ENCODE assay signal across 8 mouse cellular contexts in genomic region chr5:100037965-100038713, GRCm38 (mm10). TPM values are rescaled to one million over a fixed set of nuclear protein-coding genes. Genes with fewer than 3 reads are reported as not detected.
DNase-seq lines count a peak whose midpoint lies in the region; ATAC-seq and TF ChIP-seq lines count a peak whose summit lies in the region.

No protein-coding gene starts in this region.

- DNase-seq in 3T3-L1 (ENCODE audit: low read depth, low spot score), result peak; percentile 79
- DNase-seq in embryonic facial prominence, embryonic 14.5 days (ENCODE audit: low spot score), result peak; percentile 90
- DNase-seq in heart, adult 9 months (ENCODE audit: low spot score in 2 of 2), result peak; percentile 79 to 86
- peak; percentile 85 for DNase-seq in midbrain, postnatal 0 days (ENCODE audit: low spot score)
- DNase-seq in spleen, postnatal 14 days (ENCODE audit: low spot score in 2 of 2), result peak; percentile 85 to 88

- TF ChIP-seq CTCF in bone marrow, adult 2 months (IDR thresholded peaks at IDR 0.05; ENCODE audit: control insufficient read depth, insufficient read depth, low read length), result no peak
- no peak for TF ChIP-seq CTCF in midbrain, postnatal 0 days (IDR thresholded peaks at IDR 0.05)

- WGBS in bone marrow, adult 2 months, result under 1% methylated on average over 43 of the region's 45 CpGs
- WGBS in embryonic facial prominence, embryonic 14.5 days, result 1% methylated on average over 39 of the region's 45 CpGs
- WGBS in kidney, embryonic 15.5 days, result under 1% methylated on average over 45 of the region's 45 CpGs
- WGBS in limb, embryonic 15.5 days, result 1% methylated on average over 44 of the region's 45 CpGs
- under 1% methylated on average over 29 of the region's 45 CpGs for WGBS in midbrain, postnatal 0 days

- H3K9ac ChIP-seq in embryonic facial prominence, embryonic 14.5 days (ENCODE audit: low read depth, low read length), result peak overlapping the region; percentile 99
- H3K9ac ChIP-seq in kidney, embryonic 15.5 days, result peak overlapping the region; percentile 100
- H3K9ac ChIP-seq in limb, embryonic 15.5 days, result peak overlapping the region; percentile 99
- H3K9ac ChIP-seq in midbrain, postnatal 0 days (replicated peaks; ENCODE audit: low read length, poor library complexity, severe bottlenecking), result peak overlapping the region; percentile 88

- H3K4me3 ChIP-seq in bone marrow, adult 2 months (replicated peaks; ENCODE audit: control insufficient read depth, low read depth, low read length), result peak overlapping the region; percentile 99
- H3K4me3 ChIP-seq in embryonic facial prominence, embryonic 14.5 days (ENCODE audit: low read depth, low read length), result peak overlapping the region; percentile 99
- H3K4me3 ChIP-seq in kidney, embryonic 15.5 days (replicated peaks), result peak overlapping the region; percentile 97
- peak overlapping the region; percentile 96 for H3K4me3 ChIP-seq in limb, embryonic 15.5 days
- H3K4me3 ChIP-seq in midbrain, postnatal 0 days (ENCODE audit: low read depth, low read length), result peak overlapping the region; percentile 62

- H3K4me1 ChIP-seq in bone marrow, adult 2 months (ENCODE audit: control insufficient read depth, insufficient read depth, low read length), result no peaks in the 10 kb centered on the region; the same call in 1 of the 2 replicates
- peaks cover 14% of the 10 kb centered on the region; the same call in 1 of the 2 replicates for H3K4me1 ChIP-seq in embryonic facial prominence, embryonic 14.5 days (ENCODE audit: control insufficient read depth, insufficient read depth, low read length)
- H3K4me1 ChIP-seq in kidney, embryonic 15.5 days, result peaks cover 38% of the 10 kb centered on the region
- H3K4me1 ChIP-seq in limb, embryonic 15.5 days, result peaks cover 17% of the 10 kb centered on the region
- peaks cover 8% of the 10 kb centered on the region; the same call in 1 of the 2 replicates for H3K4me1 ChIP-seq in midbrain, postnatal 0 days (ENCODE audit: insufficient read depth, low read length)

- peak overlapping the region; percentile 94 for H3K27ac ChIP-seq in bone marrow, adult 2 months (ENCODE audit: control insufficient read depth, insufficient read depth, low read depth, low read length, poor library complexity)
- H3K27ac ChIP-seq in embryonic facial prominence, embryonic 14.5 days (replicated peaks; ENCODE audit: low read depth, low read length), result peak overlapping the region; percentile 99
- H3K27ac ChIP-seq in kidney, embryonic 15.5 days, result peak overlapping the region; percentile 99
- peak overlapping the region; percentile 99 for H3K27ac ChIP-seq in limb, embryonic 15.5 days
- H3K27ac ChIP-seq in midbrain, postnatal 0 days (ENCODE audit: low read depth, low read length), result peak overlapping the region; percentile 100

- H3K36me3 ChIP-seq in embryonic facial prominence, embryonic 14.5 days (ENCODE audit: control insufficient read depth, insufficient read depth, low read length), result peaks cover 43% of the 10 kb centered on the region
- H3K36me3 ChIP-seq in kidney, embryonic 15.5 days, result peaks cover 46% of the 10 kb centered on the region
- H3K36me3 ChIP-seq in limb, embryonic 15.5 days, result peaks cover 30% of the 10 kb centered on the region
- peaks cover 4% of the 10 kb centered on the region for H3K36me3 ChIP-seq in midbrain, postnatal 0 days (ENCODE audit: insufficient read depth, low read length)

- H3K9me3 ChIP-seq in embryonic facial prominence, embryonic 14.5 days (ENCODE audit: control insufficient read depth, low read length), result no peaks in the 10 kb centered on the region
- H3K9me3 ChIP-seq in kidney, embryonic 15.5 days (replicated peaks), result no peaks in the 10 kb centered on the region
- H3K9me3 ChIP-seq in limb, embryonic 15.5 days, result no peaks in the 10 kb centered on the region
- no peaks in the 10 kb centered on the region for H3K9me3 ChIP-seq in midbrain, postnatal 0 days (ENCODE audit: low read length)

- peak; percentile 38 for ATAC-seq in embryonic facial prominence, embryonic 14.5 days (ENCODE audit: low read depth)
- peak; percentile 34 for ATAC-seq in kidney, embryonic 15.5 days (replicated peaks; ENCODE audit: low FRiP score)
- ATAC-seq in limb, embryonic 15.5 days (ENCODE audit: insufficient number of reproducible peaks, low FRiP score, low TSS enrichment, low read depth), result peak; percentile 49
- peak; percentile 26 for ATAC-seq in midbrain, postnatal 0 days (ENCODE audit: low FRiP score)

- no peaks in the 10 kb centered on the region for H3K27me3 ChIP-seq in embryonic facial prominence, embryonic 14.5 days (replicated peaks; ENCODE audit: control insufficient read depth, insufficient read depth, low read length)
- no peaks in the 10 kb centered on the region for H3K27me3 ChIP-seq in kidney, embryonic 15.5 days
- no peaks in the 10 kb centered on the region for H3K27me3 ChIP-seq in limb, embryonic 15.5 days
- H3K27me3 ChIP-seq in midbrain, postnatal 0 days (ENCODE audit: insufficient read depth, low read length), result no peaks in the 10 kb centered on the region

- H3K4me2 ChIP-seq in embryonic facial prominence, embryonic 14.5 days (ENCODE audit: low read depth, low read length), result peak overlapping the region; percentile 97
- peak overlapping the region; percentile 80 for H3K4me2 ChIP-seq in kidney, embryonic 15.5 days
- H3K4me2 ChIP-seq in limb, embryonic 15.5 days, result peak overlapping the region; percentile 60
- H3K4me2 ChIP-seq in midbrain, postnatal 0 days (ENCODE audit: low read depth, low read length, poor library complexity, severe bottlenecking), result peak overlapping the region; percentile 81

- TF ChIP-seq POLR2A in bone marrow, adult 2 months (IDR thresholded peaks at IDR 0.05; ENCODE audit: borderline replicate concordance, control insufficient read depth, low read depth, low read length), result no peak

RNA-seq across cellular contexts. Expression of gene Hnrnpdl, which starts 1.3 kb away (rescaled TPM):
- polyA plus RNA-seq in bone marrow, adult 2 months (2011; ENCODE audit: insufficient read depth, insufficient read length, low replicate concordance, missing spikeins), result 116 and 161 TPM in 2 replicates
- 148 and 178 TPM in 2 replicates for polyA plus RNA-seq in embryonic facial prominence, embryonic 14.5 days (2014; fragmentation: Nextera tagmentation; extraction: Ambion mirVana)
- polyA plus RNA-seq in kidney, embryonic 15.5 days (2015; fragmentation: Nextera tagmentation; extraction: Ambion mirVana), result 168 and 169 TPM in 2 replicates
- 135 and 148 TPM in 2 replicates for polyA plus RNA-seq in limb, embryonic 15.5 days (2015; fragmentation: Nextera tagmentation; extraction: Ambion mirVana)
- 145 and 171 TPM in 2 replicates for total RNA-seq in midbrain, postnatal 0 days (2014; rRNA removed)
- polyA plus RNA-seq in midbrain, postnatal 0 days (2015; fragmentation: Nextera tagmentation; extraction: Ambion mirVana), result 203 and 214 TPM in 2 replicates

RNA-seq across cellular contexts. Expression of gene Enoph1, which starts 1.6 kb away (rescaled TPM):
- polyA plus RNA-seq in bone marrow, adult 2 months (2011; ENCODE audit: insufficient read depth, insufficient read length, low replicate concordance, missing spikeins), result 2.3 and 7.5 TPM in 2 replicates
- 37.2 and 37.6 TPM in 2 replicates for polyA plus RNA-seq in embryonic facial prominence, embryonic 14.5 days (2014; fragmentation: Nextera tagmentation; extraction: Ambion mirVana)
- polyA plus RNA-seq in kidney, embryonic 15.5 days (2015; fragmentation: Nextera tagmentation; extraction: Ambion mirVana), result 48.1 and 48.7 TPM in 2 replicates
- 42.6 and 43.6 TPM in 2 replicates for polyA plus RNA-seq in limb, embryonic 15.5 days (2015; fragmentation: Nextera tagmentation; extraction: Ambion mirVana)
- 50.0 and 54.7 TPM in 2 replicates for total RNA-seq in midbrain, postnatal 0 days (2014; rRNA removed)
- 55.0 and 56.3 TPM in 2 replicates for polyA plus RNA-seq in midbrain, postnatal 0 days (2015; fragmentation: Nextera tagmentation; extraction: Ambion mirVana)

RNA-seq across cellular contexts. Expression of gene 4930524J08Rik, which starts 59.3 kb away (rescaled TPM):
- polyA plus RNA-seq in bone marrow, adult 2 months (2011; ENCODE audit: insufficient read depth, insufficient read length, low replicate concordance, missing spikeins), result 2.6 and 5.0 TPM in 2 replicates
- 1.7 and 2.4 TPM in 2 replicates for polyA plus RNA-seq in embryonic facial prominence, embryonic 14.5 days (2014; fragmentation: Nextera tagmentation; extraction: Ambion mirVana)
- polyA plus RNA-seq in kidney, embryonic 15.5 days (2015; fragmentation: Nextera tagmentation; extraction: Ambion mirVana), result 1.9 and 2.6 TPM in 2 replicates
- 1.7 and 2.2 TPM in 2 replicates for polyA plus RNA-seq in limb, embryonic 15.5 days (2015; fragmentation: Nextera tagmentation; extraction: Ambion mirVana)
- total RNA-seq in midbrain, postnatal 0 days (2014; rRNA removed), result 7.0 and 10.0 TPM in 2 replicates
- polyA plus RNA-seq in midbrain, postnatal 0 days (2015; fragmentation: Nextera tagmentation; extraction: Ambion mirVana), result 2.8 and 3.2 TPM in 2 replicates

RNA-seq across cellular contexts. Expression of gene Hnrnpd, which starts 59.4 kb away (rescaled TPM):
- polyA plus RNA-seq in bone marrow, adult 2 months (2011; ENCODE audit: insufficient read depth, insufficient read length, low replicate concordance, missing spikeins), result 193 and 333 TPM in 2 replicates
- 127 and 140 TPM in 2 replicates for polyA plus RNA-seq in embryonic facial prominence, embryonic 14.5 days (2014; fragmentation: Nextera tagmentation; extraction: Ambion mirVana)
- polyA plus RNA-seq in kidney, embryonic 15.5 days (2015; fragmentation: Nextera tagmentation; extraction: Ambion mirVana), result 207 and 231 TPM in 2 replicates
- polyA plus RNA-seq in limb, embryonic 15.5 days (2015; fragmentation: Nextera tagmentation; extraction: Ambion mirVana), result 134 and 153 TPM in 2 replicates
- 35.9 and 46.8 TPM in 2 replicates for total RNA-seq in midbrain, postnatal 0 days (2014; rRNA removed)
- polyA plus RNA-seq in midbrain, postnatal 0 days (2015; fragmentation: Nextera tagmentation; extraction: Ambion mirVana), result 75.3 and 85.1 TPM in 2 replicates

Comparison
In these comparisons a context has a peak if more than half of its experiments do, and no peak if none do; other contexts are left out.
1. Peak in every context shown above with its lines: DNase-seq, ATAC-seq, H3K4me3 ChIP-seq and H3K27ac ChIP-seq.